Mouse (Mus musculus) neural tube, embryonic 14.5 days (tissue): ENCODE data around the gene Ccl6. TPM values are rescaled to one million over a fixed set of nuclear protein-coding genes. Genes with fewer than 3 reads are reported as not detected.

Experiments
- ATAC-seq: fragments of 200-750 bp; cut with Nextera tagmentation; 2 replicates; pipeline ENCODE4 v1.8.0; 2017; ENCODE audit warnings: low read depth, mild to moderate bottlenecking, moderate TSS enrichment, moderate library complexity
- H3K27ac ChIP-seq: fragments of 300-500 bp; sonication (generic); 2 replicates; pipeline ENCODE4 v1.5.1; 2014; ENCODE audit warnings: low read depth, mild to moderate bottlenecking, control low read depth, low read length, moderate library complexity, mixed read lengths
- H3K27me3 ChIP-seq: fragments of 300-500 bp; sonication (generic); 2 replicates; pipeline ENCODE4 v1.6.1; 2014; ENCODE audit warnings: low read length; ENCODE audit not compliant: control insufficient read depth, insufficient read depth
- H3K36me3 ChIP-seq: fragments of 300-500 bp; sonication (generic); 2 replicates; pipeline ENCODE4 v1.6.1; 2014; ENCODE audit warnings: low read length, mixed read lengths; ENCODE audit not compliant: control insufficient read depth, insufficient read depth
- H3K4me1 ChIP-seq: fragments of 300-500 bp; sonication (generic); 2 replicates; pipeline ENCODE4 v1.6.1; 2014; ENCODE audit warnings: low read length; ENCODE audit not compliant: control insufficient read depth, insufficient read depth
- H3K4me2 ChIP-seq: fragments of 300-500 bp; sonication (generic); 2 replicates; pipeline ENCODE4 v1.6.1; 2014; ENCODE audit warnings: mild to moderate bottlenecking, low read depth, low read length, control low read depth
- H3K4me3 ChIP-seq: fragments of 300-500 bp; sonication (generic); 2 replicates; pipeline ENCODE4 v1.5.1; 2014; ENCODE audit warnings: low read depth, low read length, control low read depth, mixed read lengths
- H3K9ac ChIP-seq: fragments of 300-500 bp; sonication (generic); replicated peaks from 2 replicates; pipeline ENCODE4 v1.6.1; 2014; ENCODE audit warnings: low read depth, mild to moderate bottlenecking, control low read depth, low read length, mixed read lengths
- H3K9me3 ChIP-seq: fragments of 300-500 bp; sonication (generic); 2 replicates; pipeline ENCODE4 v1.6.1; 2016; ENCODE audit warnings: low read length; ENCODE audit not compliant: control insufficient read depth
- WGBS: fragments of 180-500 bp; shearing (Covaris S2); extraction: QIAGEN DNeasy Blood & Tissue Kit; methylation state at CpG from one replicate; pipeline ENCODE4 v1.1.7; 2014; 5-methylcytosine and 5-hydroxymethylcytosine counted together
- polyA plus RNA-seq: library from polyadenylated mRNA; unstranded; fragments of >200 nt; fragmentation: Nextera tagmentation; extraction: Ambion mirVana; gene quantifications from 2 replicates; pipeline ENCODE4 v1.2.1, GENCODE M21; 2014

The Ccl6 gene
- polyA plus RNA-seq, 1 experiment from 2014 or later: 1.5 TPM

- Histone ChIP-seq H3K4me1 (no peaks in the 10 kb centered on the region), H3K36me3 (no peaks in the 10 kb centered on the region), H3K4me3 (no peak overlapping the region), H3K9me3 (no peaks in the 10 kb centered on the region), H3K9ac (no peak overlapping the region), H3K4me2 (no peak overlapping the region), H3K27me3 (no peaks in the 10 kb centered on the region), H3K27ac (no peak overlapping the region)
- 96% methylated on average over 4 of the region's 4 CpGs for WGBS
- no peak for ATAC-seq
These were observed 11.8 kb upstream of the Ccl6 start for GRCm38 (mm10) chr11:83604698-83605097.

- no peak overlapping the region for H3K4me3 ChIP-seq
- 94% methylated on average over 3 of the region's 3 CpGs for WGBS
- no peaks in the 10 kb centered on the region for H3K4me1 ChIP-seq
- H3K27ac ChIP-seq: no peak overlapping the region
- no peaks in the 10 kb centered on the region for H3K27me3 ChIP-seq
- H3K36me3 ChIP-seq: no peaks in the 10 kb centered on the region
- no peak for ATAC-seq
- H3K9ac ChIP-seq: no peak overlapping the region
- no peak overlapping the region for H3K4me2 ChIP-seq
- H3K9me3 ChIP-seq: no peaks in the 10 kb centered on the region
These were observed 10.5 kb upstream of the Ccl6 start for GRCm38 (mm10) chr11:83603399-83603798.

- Histone ChIP-seq H3K36me3 (no peaks in the 10 kb centered on the region), H3K4me3 (no peak overlapping the region), H3K4me1 (no peaks in the 10 kb centered on the region), H3K9me3 (no peaks in the 10 kb centered on the region), H3K27ac (no peak overlapping the region), H3K27me3 (no peaks in the 10 kb centered on the region), H3K4me2 (no peak overlapping the region), H3K9ac (no peak overlapping the region)
- ATAC-seq: no peak
- WGBS: 95% methylated on average over 2 of the region's 2 CpGs
These were observed 7.7 kb upstream of the Ccl6 start for GRCm38 (mm10) chr11:83600576-83600975.

GRCm38 (mm10) chr11:83598991-83599390 is 6.1 kb upstream of the Ccl6 start:
- H3K9ac ChIP-seq: no peak overlapping the region
- 92% methylated on average over 3 of the region's 3 CpGs for WGBS
- no peaks in the 10 kb centered on the region for H3K4me1 ChIP-seq
- no peaks in the 10 kb centered on the region for H3K27me3 ChIP-seq
- no peak for ATAC-seq
- no peak overlapping the region for H3K27ac ChIP-seq
- no peak overlapping the region for H3K4me3 ChIP-seq
- H3K4me2 ChIP-seq: no peak overlapping the region
- no peaks in the 10 kb centered on the region for H3K9me3 ChIP-seq
- no peaks in the 10 kb centered on the region for H3K36me3 ChIP-seq

GRCm38 (mm10) chr11:83598207-83598837 is 5.4 kb upstream of the Ccl6 start:
- ATAC-seq: no peak
- Histone ChIP-seq H3K4me1 (no peaks in the 10 kb centered on the region), H3K4me3 (no peak overlapping the region), H3K4me2 (no peak overlapping the region), H3K9ac (no peak overlapping the region), H3K27me3 (no peaks in the 10 kb centered on the region), H3K27ac (no peak overlapping the region), H3K36me3 (no peaks in the 10 kb centered on the region), H3K9me3 (no peaks in the 10 kb centered on the region)
- WGBS: 86% methylated on average over 3 of the region's 3 CpGs

- WGBS: 93% methylated on average over 7 of the region's 7 CpGs
- Histone ChIP-seq H3K4me1 (no peaks in the 10 kb centered on the region), H3K36me3 (no peaks in the 10 kb centered on the region), H3K27me3 (no peaks in the 10 kb centered on the region), H3K4me3 (no peak overlapping the region), H3K9me3 (no peaks in the 10 kb centered on the region), H3K27ac (no peak overlapping the region), H3K4me2 (no peak overlapping the region), H3K9ac (no peak overlapping the region)
- no peak for ATAC-seq
These were observed 4.9 kb upstream of the Ccl6 start for GRCm38 (mm10) chr11:83597796-83598195.

- Histone ChIP-seq H3K36me3 (no peaks in the 10 kb centered on the region), H3K9me3 (no peaks in the 10 kb centered on the region), H3K4me3 (no peak overlapping the region), H3K4me2 (no peak overlapping the region), H3K27ac (no peak overlapping the region), H3K4me1 (no peaks in the 10 kb centered on the region), H3K27me3 (no peaks in the 10 kb centered on the region), H3K9ac (no peak overlapping the region)
- no peak for ATAC-seq
- WGBS: 87% methylated on average over 7 of the region's 7 CpGs
These were observed 3.0 kb upstream of the Ccl6 start for GRCm38 (mm10) chr11:83595669-83596455.

GRCm38 (mm10) chr11:83593453-83593852 is 566 bp upstream of the Ccl6 start:
- WGBS: 92% methylated on average over 5 of the region's 5 CpGs
- no peak for ATAC-seq
- no peaks in the 10 kb centered on the region for H3K36me3 ChIP-seq

GRCm38 (mm10) chr11:83584232-83584631 is 8.7 kb downstream of the Ccl6 start:
- no peak for ATAC-seq
- Histone ChIP-seq H3K4me3 (no peak overlapping the region), H3K9me3 (no peaks in the 10 kb centered on the region), H3K4me1 (no peaks in the 10 kb centered on the region), H3K4me2 (no peak overlapping the region), H3K27me3 (no peaks in the 10 kb centered on the region), H3K36me3 (no peaks in the 10 kb centered on the region), H3K9ac (no peak overlapping the region), H3K27ac (no peak overlapping the region)
- 74% methylated on average over 2 of the region's 2 CpGs for WGBS

More at GRCm38 (mm10) chr11:83593453-83593852, 566 bp upstream of the Ccl6 start:
- Histone ChIP-seq H3K4me3 (no peak overlapping the region), H3K9me3 (no peaks in the 10 kb centered on the region), H3K9ac (no peak overlapping the region), H3K27me3 (no peaks in the 10 kb centered on the region), H3K4me1 (no peaks in the 10 kb centered on the region), H3K27ac (no peak overlapping the region), H3K4me2 (no peak overlapping the region)
